Mouse (Mus musculus) cerebellum, adult 2 months (tissue): ENCODE results near the gene Gm20521.

Source experiments
- CTCF ChIP-seq: fragments of 200-500 bp; IDR thresholded peaks from 2 replicates; pipeline ENCODE4 v1.5.1; 2011; ENCODE audit warnings: low read depth, mild to moderate bottlenecking, control low read depth, low read length, moderate library complexity, borderline replicate concordance; ENCODE audit not compliant: insufficient read depth
- POLR2A ChIP-seq: fragments of 200-500 bp; IDR thresholded peaks from 2 replicates; pipeline ENCODE4 v1.6.1; 2011; ENCODE audit warnings: low read length, control low read depth, borderline replicate concordance; ENCODE audit not compliant: insufficient read depth

DNA sequence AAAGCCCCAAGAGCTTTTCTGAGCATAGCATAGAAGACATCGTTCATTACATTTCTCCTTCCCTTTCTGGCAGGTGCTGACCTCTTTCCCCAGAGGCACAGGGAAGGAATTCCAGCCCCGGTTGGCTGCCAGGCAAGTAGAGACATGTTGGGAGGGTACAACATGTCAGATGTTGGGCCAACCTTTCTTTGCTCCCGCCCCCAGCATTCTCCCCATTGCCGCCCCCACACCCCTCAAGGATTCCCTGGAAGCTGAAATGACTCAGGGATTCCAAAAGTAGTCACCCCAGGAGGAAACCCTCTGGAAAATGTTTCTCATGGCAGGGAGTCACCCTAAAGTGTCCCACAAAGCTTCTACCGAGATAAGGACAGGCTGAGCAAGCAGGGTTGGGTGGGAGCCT, 46.6 kb downstream of the Gm20521 start:
- TF ChIP-seq CTCF, result no peak
- no peak for TF ChIP-seq POLR2A
